Mouse (Mus musculus) lung, adult 2 months (tissue): ENCODE data around the gene Retn.

ENCODE experiments used
- CTCF ChIP-seq: fragments of 200-500 bp; IDR thresholded peaks from 2 replicates; pipeline ENCODE4 v1.5.1; 2011; ENCODE audit warnings: mild to moderate bottlenecking, low read length, control low read depth; ENCODE audit not compliant: insufficient read depth
- POLR2A ChIP-seq: fragments of 200-500 bp; IDR thresholded peaks from 2 replicates; pipeline ENCODE4 v1.6.1; 2011; ENCODE audit warnings: low read depth, mild to moderate bottlenecking, control low read depth, low read length, borderline replicate concordance; ENCODE audit errors: extremely low read depth

DNA sequence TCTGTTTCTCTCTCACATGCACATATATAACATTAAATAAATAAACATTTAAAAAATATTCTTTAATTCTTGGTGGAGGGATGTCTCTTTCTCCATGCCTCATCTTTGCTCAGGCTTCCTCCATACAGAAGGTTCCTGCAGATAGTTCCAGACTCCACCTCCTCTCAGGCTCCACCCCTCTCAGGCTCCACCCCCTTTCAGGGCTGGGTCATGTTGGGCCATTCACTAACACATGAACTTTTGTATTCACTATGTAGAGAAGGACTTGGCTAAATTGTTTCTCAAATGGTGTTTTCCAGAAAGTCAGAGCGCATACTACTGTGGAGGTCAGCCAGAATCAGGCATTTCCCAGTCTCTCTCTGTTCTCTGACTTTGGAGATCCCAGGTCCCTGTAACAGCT lies 45.9 kb downstream of the Retn start:
- TF ChIP-seq CTCF = no peak
- no peak for TF ChIP-seq POLR2A
